Mouse (Mus musculus) cerebellum, postnatal 25 days (tissue): Measurements from ENCODE around the gene Mup20.
"Not testable (repeated sequence)": the region's sequence is repeated elsewhere in the genome, so short reads cannot be mapped to it uniquely, and the experiment has no call there.

ENCODE experiments used
- DNase-seq, 2 experiments: peaks; one replicate each; pipeline ENCODE4 v3.0.0; 2021; ENCODE audit warnings: mixed read lengths in 2 of 2

The Mup20 gene

DNA sequence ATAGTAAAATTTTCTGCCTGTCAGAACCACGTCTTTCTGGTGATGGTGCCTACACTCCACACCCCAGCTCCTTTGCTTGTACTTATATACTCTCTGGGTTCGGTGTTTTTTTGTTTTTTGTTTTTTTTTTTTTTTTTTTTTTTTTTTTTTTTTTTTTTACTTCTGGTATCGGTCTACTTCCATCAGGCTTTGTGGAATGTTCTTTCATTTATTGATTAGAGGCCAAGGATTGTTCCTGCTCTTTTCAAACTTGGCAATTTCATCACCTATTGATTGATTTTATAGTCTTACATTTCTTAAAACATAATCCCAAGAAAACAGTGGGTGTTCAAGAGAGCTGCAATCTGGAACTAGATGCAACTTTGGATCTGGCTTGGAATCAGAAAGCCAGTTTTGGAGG lies at the start of gene Mup20:
Gene Mup20 (minus strand): TSS at position 101 of the 400 bp plus-strand sequence.
- not testable (repeated sequence) for DNase-seq

DNA sequence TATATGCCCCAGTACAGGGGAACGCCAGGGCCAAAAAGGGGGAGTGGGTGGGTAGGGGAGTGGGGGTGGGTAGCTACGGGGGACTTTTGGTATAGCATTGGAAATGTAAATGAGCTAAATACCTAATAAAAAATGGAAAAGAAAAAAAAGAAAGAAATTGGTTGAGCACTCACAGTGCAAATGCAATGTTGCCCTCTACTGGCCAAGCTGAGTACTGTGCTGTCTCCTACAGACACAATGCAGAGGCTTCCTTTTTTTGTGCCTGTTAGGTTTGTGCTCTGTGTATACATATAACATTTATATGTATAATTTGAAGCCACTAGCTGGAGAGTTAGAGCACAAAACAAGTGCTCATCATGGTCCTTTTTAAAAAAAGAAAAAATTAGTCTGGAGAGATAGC lies 49.4 kb upstream of the Mup20 start:
- peak in 1 of 2 experiments; percentile 41 for DNase-seq

DNA sequence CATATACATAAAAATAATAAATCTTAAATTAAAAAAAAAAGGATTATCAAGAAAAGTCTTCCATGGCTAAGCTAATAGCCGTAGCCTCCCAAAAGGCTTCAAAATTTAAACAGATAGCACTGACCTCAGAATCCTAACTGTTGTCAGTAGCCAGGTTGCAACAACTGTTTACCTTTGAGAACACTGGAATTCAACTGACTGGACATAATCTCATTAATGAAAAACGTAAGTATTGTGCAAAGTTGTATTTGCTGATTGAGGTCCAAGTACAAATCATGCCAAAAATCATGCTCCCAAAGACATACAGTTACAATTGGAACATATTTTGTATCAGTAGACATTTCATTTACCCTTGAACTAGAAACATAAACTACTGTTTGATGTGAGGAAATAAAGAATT lies 34.0 kb upstream of the Mup20 start:
- no peak for DNase-seq

DNA sequence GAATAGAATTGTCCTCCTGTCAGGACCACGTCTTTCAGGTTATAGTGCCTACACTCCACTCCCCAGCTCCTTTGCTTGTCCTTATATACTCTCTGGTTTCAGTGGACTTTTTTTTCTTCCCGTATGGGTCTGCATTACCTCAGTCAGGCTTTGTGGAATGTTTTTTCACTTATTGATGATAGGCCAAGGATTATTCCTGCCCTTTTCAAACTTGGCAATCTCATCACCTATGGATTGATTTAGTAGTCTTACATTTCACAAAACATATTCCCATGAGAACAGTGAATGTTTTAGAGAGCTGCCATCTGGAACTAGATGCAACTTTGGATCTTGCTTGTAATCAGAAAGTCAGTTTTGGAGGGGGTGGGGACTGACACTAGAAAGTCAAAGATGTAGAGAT lies 33.3 kb upstream of the Mup20 start, which contains the start of gene Mup3:
Gene Mup3 (minus strand): TSS at position 102 of the 400 bp plus-strand sequence.
- DNase-seq = no peak

DNA sequence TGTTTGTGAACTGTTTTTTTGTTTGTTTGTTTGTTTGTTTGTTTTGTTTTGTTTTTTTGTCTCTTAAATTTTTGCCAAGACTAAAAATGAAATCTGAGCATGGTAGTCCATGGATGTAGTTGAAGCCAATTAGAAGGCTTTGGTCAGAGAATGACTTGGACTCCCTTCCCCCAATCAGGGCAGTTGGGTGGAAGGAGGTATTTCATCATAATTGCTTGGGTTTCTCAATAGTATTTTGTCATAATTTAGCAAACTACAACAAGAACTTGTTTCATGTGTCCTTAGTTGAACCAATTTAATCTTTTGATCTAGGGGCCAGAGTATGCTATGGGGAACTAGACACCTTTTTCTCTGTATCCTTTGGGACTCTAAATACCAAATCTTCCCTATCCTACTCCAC lies 28.8 kb upstream of the Mup20 start:
- DNase-seq = no peak

DNA sequence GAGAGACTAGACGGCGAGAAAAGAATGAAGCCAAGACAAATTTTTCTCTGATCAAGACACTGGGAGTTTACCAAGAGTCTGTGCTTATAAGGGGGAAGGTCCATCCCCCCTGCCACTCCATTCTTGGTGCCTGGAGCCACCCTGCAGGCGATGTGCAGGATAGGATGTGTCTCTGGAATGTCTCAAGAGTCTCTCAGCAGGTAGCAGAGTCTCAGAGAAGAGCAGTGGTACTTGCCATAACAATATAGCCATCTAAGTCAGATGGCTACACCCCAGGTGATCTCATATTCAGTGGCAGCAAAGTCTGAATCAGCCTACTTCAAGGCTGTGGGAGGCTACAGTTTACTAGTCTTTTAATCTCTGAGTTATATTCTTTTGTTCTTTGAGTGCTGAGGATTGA lies 21.2 kb upstream of the Mup20 start:
- DNase-seq = no peak

DNA sequence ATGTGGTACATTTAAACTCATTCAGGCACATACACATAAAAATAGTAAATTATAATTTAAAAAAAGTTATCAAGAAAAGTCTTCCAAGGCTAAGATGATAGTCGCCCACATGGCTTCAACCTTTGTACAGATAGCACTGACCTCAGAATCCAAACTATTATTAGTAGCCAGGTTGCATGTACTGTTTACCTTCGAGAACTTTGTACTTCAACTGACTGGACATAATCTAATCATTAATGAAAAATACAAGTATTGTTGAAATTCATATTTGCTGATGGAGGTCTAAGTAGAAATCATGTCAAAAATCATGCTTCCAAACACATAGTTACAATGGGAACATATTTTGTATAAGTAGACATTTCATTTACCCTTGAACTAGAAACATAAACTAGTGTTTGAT lies 822 bp upstream of the Mup20 start:
- not testable (repeated sequence) for DNase-seq

DNA sequence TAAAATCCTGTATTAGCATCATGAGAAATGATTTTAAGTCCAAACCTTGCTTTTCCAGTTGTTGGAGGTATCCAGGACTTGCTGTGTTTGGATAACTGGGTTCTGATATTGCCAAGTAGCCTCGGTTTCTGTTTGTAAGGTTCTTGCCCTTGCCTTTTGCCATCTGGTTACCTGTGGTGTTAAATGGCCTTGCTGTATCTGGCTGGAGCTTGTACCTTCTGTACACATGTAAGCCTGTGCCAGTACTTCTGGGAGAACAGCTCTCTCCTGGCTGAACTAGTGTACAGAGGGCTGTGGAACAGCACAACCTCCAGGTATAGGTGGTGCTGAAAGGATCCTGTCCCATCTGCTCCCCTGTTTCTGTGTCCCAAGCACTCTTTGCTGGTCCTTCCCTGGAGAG lies 27.7 kb downstream of the Mup20 start:
- DNase-seq = no peak

DNA sequence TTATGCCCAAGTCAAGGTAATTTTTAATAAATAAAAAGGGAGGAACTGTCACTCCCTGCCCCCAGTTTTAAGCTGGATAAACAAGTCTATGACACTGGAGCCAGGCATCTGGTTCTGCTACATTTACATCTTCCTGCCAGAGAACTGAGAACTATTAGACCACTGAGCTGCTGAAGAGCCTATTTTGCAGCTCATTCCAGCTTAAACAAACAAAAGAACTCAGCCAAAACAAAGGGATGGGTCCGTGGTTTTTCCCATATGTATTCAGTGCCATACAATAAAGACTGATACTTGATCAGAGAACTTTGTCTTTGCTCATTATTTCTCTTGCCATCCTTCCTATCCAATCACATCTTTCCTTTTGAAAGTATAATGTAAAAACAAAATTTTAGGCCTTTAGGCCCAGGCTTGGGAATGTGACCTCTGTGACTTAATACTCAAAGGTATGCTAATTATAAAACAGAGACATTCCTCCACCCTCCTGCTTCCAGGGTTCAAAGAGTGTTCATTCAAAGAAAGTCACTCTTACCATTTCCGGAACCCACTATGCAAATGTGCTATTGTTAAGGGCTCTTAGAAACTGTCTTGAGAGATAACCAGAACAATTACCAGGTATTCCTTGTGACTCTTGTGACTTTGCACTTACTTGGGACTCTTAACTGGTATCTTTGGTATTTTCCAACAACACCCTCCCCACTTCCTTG lies 29.6 kb downstream of the Mup20 start:
- no peak for DNase-seq

DNA sequence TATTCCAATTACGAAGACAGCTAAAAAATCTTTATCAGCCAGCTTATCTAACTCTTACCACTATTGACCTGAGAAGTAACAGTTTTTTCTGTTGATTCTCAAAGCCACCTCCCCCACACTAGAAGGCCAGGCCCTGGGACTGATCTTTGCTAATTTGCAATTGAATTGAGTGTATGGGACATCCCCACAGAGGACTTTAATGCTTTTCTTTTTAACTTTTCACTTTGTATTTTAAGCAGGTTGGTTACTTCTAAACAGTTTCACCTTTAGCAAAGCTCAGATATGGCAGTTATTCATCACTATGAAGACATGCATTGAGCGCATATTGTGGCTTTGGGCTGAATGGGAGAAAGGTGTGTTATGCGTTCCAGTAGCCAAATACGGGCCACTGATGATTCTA lies 30.3 kb downstream of the Mup20 start:
- no peak for DNase-seq

DNA sequence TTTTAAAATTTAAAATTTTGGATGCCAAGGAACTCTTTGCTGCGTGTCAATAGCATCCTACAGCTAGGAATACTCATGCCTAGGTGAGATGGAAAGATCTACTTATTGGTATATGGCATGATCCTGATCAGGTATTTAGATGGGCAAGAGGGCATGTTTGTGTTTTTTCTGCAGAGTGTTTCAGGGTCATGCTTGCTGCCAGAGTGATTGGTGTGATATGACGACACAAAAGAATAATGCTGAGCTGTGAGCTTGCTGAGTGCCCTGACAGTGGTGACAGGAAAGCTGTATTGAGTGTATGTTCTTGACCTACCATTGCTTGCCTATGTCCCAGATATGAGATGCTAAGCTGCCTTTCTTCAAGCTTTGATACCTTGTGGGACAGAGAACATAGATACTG lies 30.8 kb downstream of the Mup20 start:
- DNase-seq = no peak

DNA sequence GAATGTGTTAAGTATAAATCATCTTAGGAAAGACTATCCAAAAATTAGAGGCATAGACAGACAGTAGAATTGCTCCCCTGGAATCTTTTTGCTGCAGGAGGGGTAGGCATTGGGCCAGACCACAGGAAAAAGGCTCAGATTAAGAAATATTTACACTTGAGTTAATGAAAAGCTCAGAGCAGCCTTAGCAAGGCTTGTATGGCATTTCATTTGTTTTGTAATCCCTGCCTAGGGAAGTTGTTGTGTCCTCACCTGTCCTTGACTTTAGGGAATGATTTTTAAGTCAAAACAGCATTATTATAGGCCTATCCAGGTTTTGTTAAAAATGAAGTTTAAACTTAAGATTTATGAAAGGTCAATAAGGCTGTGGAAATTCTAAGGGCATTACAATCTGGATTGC lies 33.4 kb downstream of the Mup20 start:
- not testable (repeated sequence) for DNase-seq
